Mouse (Mus musculus) midbrain, embryonic 12.5 days (tissue): ENCODE data around the gene Ppp2r3a. TPM values are rescaled to one million over a fixed set of nuclear protein-coding genes. Genes with fewer than 3 reads are reported as not detected.
A peak's percentile ranks its signal among the peaks of the same experiment; 100 is the strongest.

Source experiments
- ATAC-seq: fragments of 200-750 bp; cut with Nextera tagmentation; 2 replicates; pipeline ENCODE4 v1.8.0; 2017; ENCODE audit warnings: low read depth, moderate TSS enrichment, moderate library complexity; ENCODE audit not compliant: low FRiP score
- H3K27ac ChIP-seq: fragments of 300-500 bp; sonication (generic); replicated peaks from 2 replicates; pipeline ENCODE4 v1.5.1; 2016; ENCODE audit warnings: mild to moderate bottlenecking
- H3K27me3 ChIP-seq: fragments of 300-500 bp; sonication (generic); 2 replicates; pipeline ENCODE4 v1.6.1; 2016; ENCODE audit warnings: mild to moderate bottlenecking
- H3K36me3 ChIP-seq: fragments of 300-500 bp; sonication (generic); 2 replicates; pipeline ENCODE4 v1.6.1; 2016
- H3K4me1 ChIP-seq: fragments of 300-500 bp; sonication (generic); 2 replicates; pipeline ENCODE4 v1.6.1; 2016
- H3K4me2 ChIP-seq: fragments of 300-500 bp; sonication (generic); replicated peaks from 2 replicates; pipeline ENCODE4 v1.6.1; 2016; ENCODE audit warnings: mild to moderate bottlenecking, moderate library complexity
- H3K4me3 ChIP-seq: fragments of 300-500 bp; sonication (generic); 2 replicates; pipeline ENCODE4 v1.5.1; 2016; ENCODE audit warnings: mild to moderate bottlenecking
- H3K9ac ChIP-seq: fragments of 300-500 bp; sonication (generic); replicated peaks from 2 replicates; pipeline ENCODE4 v1.6.1; 2016; ENCODE audit warnings: mild to moderate bottlenecking, moderate library complexity
- H3K9me3 ChIP-seq: fragments of 300-500 bp; sonication (generic); 2 replicates; pipeline ENCODE4 v1.6.1; 2016; ENCODE audit warnings: mild to moderate bottlenecking
- WGBS: fragments of 180-500 bp; shearing (Covaris S2); methylation state at CpG from one replicate; pipeline ENCODE4 v1.1.7; 2016; 5-methylcytosine and 5-hydroxymethylcytosine counted together
- polyA plus RNA-seq: library from polyadenylated mRNA; unstranded; fragments of >200 nt; fragmentation: Nextera tagmentation; extraction: Ambion mirVana; gene quantifications from 2 replicates; pipeline ENCODE4 v1.2.1, GENCODE M21; 2016

Gene Ppp2r3a
- polyA plus RNA-seq, 1 experiment from 2014 or later, result 21.7 TPM

GRCm38 (mm10) chr9:101250486-101250885 lies 1.1 kb downstream of the Ppp2r3a start:
- Histone ChIP-seq H3K9me3 (no peaks in the 10 kb centered on the region), H3K4me2 (peak overlapping the region; percentile 71), H3K27me3 (no peaks in the 10 kb centered on the region), H3K4me1 (peaks cover 17% of the 10 kb centered on the region), H3K4me3 (peak overlapping the region; percentile 81), H3K9ac (peak overlapping the region; percentile 80), H3K27ac (peak overlapping the region; percentile 97), H3K36me3 (no peaks in the 10 kb centered on the region)
- ATAC-seq, result no peak
- 5% methylated on average over 11 of the region's 11 CpGs for WGBS

GRCm38 (mm10) chr9:101249626-101250025 lies 2.0 kb downstream of the Ppp2r3a start:
- no peaks in the 10 kb centered on the region for H3K27me3 ChIP-seq
- H3K27ac ChIP-seq, result no peak overlapping the region
- peak overlapping the region; percentile 81 for H3K4me3 ChIP-seq
- H3K9ac ChIP-seq, result no peak overlapping the region
- ATAC-seq, result no peak
- no peaks in the 10 kb centered on the region for H3K36me3 ChIP-seq
- H3K9me3 ChIP-seq, result no peaks in the 10 kb centered on the region
- peaks cover 17% of the 10 kb centered on the region for H3K4me1 ChIP-seq
- 73% methylated on average over 4 of the region's 4 CpGs for WGBS
- H3K4me2 ChIP-seq, result peak overlapping the region; percentile 71

- 73% methylated on average over 7 of the region's 7 CpGs for WGBS
- ATAC-seq, result no peak
Observed at GRCm38 (mm10) chr9:101247541-101247940, 4.1 kb downstream of the Ppp2r3a start.

GRCm38 (mm10) chr9:101245493-101245892 lies 6.1 kb downstream of the Ppp2r3a start:
- Histone ChIP-seq H3K4me3 (no peak overlapping the region), H3K9ac (no peak overlapping the region), H3K4me1 (peaks cover 17% of the 10 kb centered on the region), H3K36me3 (no peaks in the 10 kb centered on the region), H3K27ac (no peak overlapping the region), H3K9me3 (no peaks in the 10 kb centered on the region), H3K4me2 (no peak overlapping the region), H3K27me3 (no peaks in the 10 kb centered on the region)
- no peak for ATAC-seq
- 95% methylated on average over 5 of the region's 5 CpGs for WGBS

More at GRCm38 (mm10) chr9:101247541-101247940, 4.1 kb downstream of the Ppp2r3a start:
- Histone ChIP-seq H3K9me3 (no peaks in the 10 kb centered on the region), H3K4me1 (peaks cover 17% of the 10 kb centered on the region), H3K4me2 (no peak overlapping the region), H3K9ac (no peak overlapping the region), H3K4me3 (no peak overlapping the region), H3K36me3 (no peaks in the 10 kb centered on the region), H3K27me3 (no peaks in the 10 kb centered on the region), H3K27ac (no peak overlapping the region)

GRCm38 (mm10) chr9:101243711-101244110 lies 7.9 kb downstream of the Ppp2r3a start:
- Histone ChIP-seq H3K4me2 (no peak overlapping the region), H3K36me3 (no peaks in the 10 kb centered on the region), H3K4me1 (0 out of 2 replicates have a peak, but pooled peaks cover 4% of the 10 kb centered on the region), H3K27me3 (no peaks in the 10 kb centered on the region), H3K9me3 (no peaks in the 10 kb centered on the region), H3K4me3 (no peak overlapping the region), H3K9ac (no peak overlapping the region), H3K27ac (no peak overlapping the region)
- no peak for ATAC-seq
- 87% methylated on average over 2 of the region's 2 CpGs for WGBS

- no peaks in the 10 kb centered on the region for H3K4me1 ChIP-seq
- no peak overlapping the region for H3K27ac ChIP-seq
- no peaks in the 10 kb centered on the region for H3K27me3 ChIP-seq
- H3K4me2 ChIP-seq, result no peak overlapping the region
- H3K9ac ChIP-seq, result no peak overlapping the region
- no peaks in the 10 kb centered on the region for H3K36me3 ChIP-seq
- ATAC-seq, result no peak
- no peak overlapping the region for H3K4me3 ChIP-seq
- 91% methylated on average over 3 of the region's 3 CpGs for whole genome bisulfite sequencing
- H3K9me3 ChIP-seq, result no peaks in the 10 kb centered on the region
Observed at GRCm38 (mm10) chr9:101240161-101240560, 11.4 kb downstream of the Ppp2r3a start.

GRCm38 (mm10) chr9:101235786-101236185 lies 15.8 kb downstream of the Ppp2r3a start:
- no peaks in the 10 kb centered on the region for H3K27me3 ChIP-seq
- ATAC-seq, result no peak
- no peak overlapping the region for H3K9ac ChIP-seq
- H3K9me3 ChIP-seq, result no peaks in the 10 kb centered on the region
- no peaks in the 10 kb centered on the region for H3K36me3 ChIP-seq
- no peak overlapping the region for H3K4me3 ChIP-seq
- no peak overlapping the region for H3K27ac ChIP-seq
- WGBS, result 94% methylated on average over 2 of the region's 2 CpGs
- H3K4me2 ChIP-seq, result no peak overlapping the region
- H3K4me1 ChIP-seq, result no peaks in the 10 kb centered on the region

GRCm38 (mm10) chr9:101232034-101232433 lies 19.6 kb downstream of the Ppp2r3a start:
- WGBS, result 84% methylated on average over 6 of the region's 6 CpGs

GRCm38 (mm10) chr9:101230028-101230427 lies 21.6 kb downstream of the Ppp2r3a start:
- Histone ChIP-seq H3K9ac (no peak overlapping the region), H3K9me3 (no peaks in the 10 kb centered on the region), H3K4me3 (no peak overlapping the region), H3K36me3 (no peaks in the 10 kb centered on the region), H3K27me3 (no peaks in the 10 kb centered on the region), H3K27ac (no peak overlapping the region), H3K4me2 (no peak overlapping the region), H3K4me1 (no peaks in the 10 kb centered on the region)
- 84% methylated on average over 3 of the region's 3 CpGs for WGBS
- no peak for ATAC-seq

More at GRCm38 (mm10) chr9:101232034-101232433, 19.6 kb downstream of the Ppp2r3a start:
- Histone ChIP-seq H3K27ac (no peak overlapping the region), H3K27me3 (no peaks in the 10 kb centered on the region), H3K4me3 (no peak overlapping the region), H3K4me2 (no peak overlapping the region), H3K36me3 (no peaks in the 10 kb centered on the region), H3K4me1 (no peaks in the 10 kb centered on the region), H3K9me3 (no peaks in the 10 kb centered on the region), H3K9ac (no peak overlapping the region)
- ATAC-seq, result no peak

- Histone ChIP-seq H3K4me1 (no peaks in the 10 kb centered on the region), H3K9ac (no peak overlapping the region), H3K4me3 (no peak overlapping the region), H3K27ac (no peak overlapping the region), H3K4me2 (no peak overlapping the region), H3K36me3 (no peaks in the 10 kb centered on the region), H3K9me3 (no peaks in the 10 kb centered on the region), H3K27me3 (no peaks in the 10 kb centered on the region)
- no peak for ATAC-seq
Observed at GRCm38 (mm10) chr9:101228892-101229291, 22.7 kb downstream of the Ppp2r3a start.

GRCm38 (mm10) chr9:101207984-101208383 lies 43.6 kb downstream of the Ppp2r3a start:
- Histone ChIP-seq H3K4me2 (no peak overlapping the region), H3K9me3 (no peaks in the 10 kb centered on the region), H3K4me3 (no peak overlapping the region), H3K27me3 (no peaks in the 10 kb centered on the region), H3K27ac (no peak overlapping the region), H3K36me3 (no peaks in the 10 kb centered on the region), H3K4me1 (no peaks in the 10 kb centered on the region), H3K9ac (no peak overlapping the region)
- 17% methylated on average over 1 of the region's 1 CpGs for WGBS
- no peak for ATAC-seq

GRCm38 (mm10) chr9:101206516-101206915 lies 45.1 kb downstream of the Ppp2r3a start:
- Histone ChIP-seq H3K9ac (no peak overlapping the region), H3K9me3 (no peaks in the 10 kb centered on the region), H3K4me2 (no peak overlapping the region), H3K27me3 (no peaks in the 10 kb centered on the region), H3K4me3 (no peak overlapping the region), H3K27ac (no peak overlapping the region), H3K4me1 (no peaks in the 10 kb centered on the region), H3K36me3 (no peaks in the 10 kb centered on the region)
- no peak for ATAC-seq
- 69% methylated on average over 4 of the region's 4 CpGs for WGBS

GRCm38 (mm10) chr9:101205216-101205615 lies 46.4 kb downstream of the Ppp2r3a start:
- Histone ChIP-seq H3K27me3 (no peaks in the 10 kb centered on the region), H3K4me1 (peaks cover 4% of the 10 kb centered on the region; the same call in 1 of the 2 replicates), H3K36me3 (no peaks in the 10 kb centered on the region), H3K4me2 (no peak overlapping the region), H3K27ac (no peak overlapping the region), H3K9me3 (no peaks in the 10 kb centered on the region), H3K9ac (no peak overlapping the region), H3K4me3 (no peak overlapping the region)
- WGBS, result 76% methylated on average over 1 of the region's 1 CpGs
- ATAC-seq, result no peak
